In genomic region chr4:119815133-119815792, GRCm38 (mm10) we compare ENCODE assay signal across 8 mouse cellular contexts.
DNase-seq lines count a peak whose midpoint lies in the region; ATAC-seq and TF ChIP-seq lines count a peak whose summit lies in the region.

No protein-coding gene starts in this region.

- intact Hi-C loops in heart, postnatal 25 days (cut with DNase I) = no loop called here

- H3K4me3 ChIP-seq in heart, embryonic 14.5 days (ENCODE audit: control insufficient read depth in 1 of 2, insufficient read depth in 1 of 2, low read depth in 1 of 2, low read length in 2 of 2) = peak overlapping the region; percentile 47 to 61
- H3K4me3 ChIP-seq in bone marrow macrophage, adult 2 months (ENCODE audit: insufficient read depth, low read length) = peak overlapping the region; percentile 21
- peak overlapping the region; percentile 59 for H3K4me3 ChIP-seq in forebrain, embryonic 14.5 days (ENCODE audit: low read depth, low read length)
- H3K4me3 ChIP-seq in liver, embryonic 14.5 days (ENCODE audit: insufficient read depth in 1 of 2, low read depth in 2 of 2, low read length in 2 of 2) = peak overlapping the region in 1 of 2 experiments; percentile 38; a peak in 1 of 4 replicates
- H3K4me3 ChIP-seq in stomach, embryonic 15.5 days (replicated peaks) = peak overlapping the region; percentile 52

- no peaks in the 10 kb centered on the region for H3K27me3 ChIP-seq in heart, embryonic 14.5 days (ENCODE audit: control insufficient read depth, insufficient read depth, low read length)
- no peaks in the 10 kb centered on the region for H3K27me3 ChIP-seq in forebrain, embryonic 14.5 days (replicated peaks; ENCODE audit: control insufficient read depth, insufficient read depth, low read length)
- peaks cover 17% of the 10 kb centered on the region for H3K27me3 ChIP-seq in liver, embryonic 14.5 days (ENCODE audit: control insufficient read depth, insufficient read depth, low read length)
- peaks cover 4% of the 10 kb centered on the region; the same call in 1 of the 2 replicates for H3K27me3 ChIP-seq in stomach, embryonic 15.5 days (replicated peaks)

- peaks cover 13 to 35% of the 10 kb centered on the region in 2 experiments for H3K4me1 ChIP-seq in heart, embryonic 14.5 days (ENCODE audit: control insufficient read depth in 2 of 2, insufficient read depth in 2 of 2, low read length in 2 of 2)
- peaks cover 8% of the 10 kb centered on the region for H3K4me1 ChIP-seq in bone marrow macrophage, adult 2 months (ENCODE audit: control insufficient read depth, insufficient read depth, low read length)
- H3K4me1 ChIP-seq in forebrain, embryonic 14.5 days (ENCODE audit: control insufficient read depth, insufficient read depth, low read length) = peaks cover 28% of the 10 kb centered on the region
- peaks cover 0 to 2% of the 10 kb centered on the region in 2 experiments; a peak in 1 of 4 replicates for H3K4me1 ChIP-seq in liver, embryonic 14.5 days (replicated peaks; ENCODE audit: control insufficient read depth in 2 of 2, insufficient read depth in 2 of 2, low read length in 1 of 2)
- H3K4me1 ChIP-seq in stomach, embryonic 15.5 days = peaks cover 21% of the 10 kb centered on the region

- TF ChIP-seq EP300 in liver, embryonic 14.5 days (IDR thresholded peaks at IDR 0.05; ENCODE audit: low read depth) = no peak

- TF ChIP-seq CTCF in bone marrow macrophage, adult 2 months (IDR thresholded peaks at IDR 0.05; ENCODE audit: low read depth, low read length) = no peak
- no peak for TF ChIP-seq CTCF in liver, embryonic 14.5 days (IDR thresholded peaks at IDR 0.05; ENCODE audit: low read depth)

- peak overlapping the region; percentile 68 for H3K9ac ChIP-seq in heart, embryonic 14.5 days (ENCODE audit: low read length)
- H3K9ac ChIP-seq in forebrain, embryonic 14.5 days (ENCODE audit: low read length) = peak overlapping the region; percentile 81
- H3K9ac ChIP-seq in liver, embryonic 14.5 days (replicated peaks) = no peak overlapping the region
- H3K9ac ChIP-seq in stomach, embryonic 15.5 days = peak overlapping the region; percentile 22; the same call in 1 of the 2 replicates

- TF ChIP-seq POLR2A in bone marrow macrophage, adult 2 months (IDR thresholded peaks at IDR 0.05; ENCODE audit: borderline replicate concordance, low read depth, low read length) = no peak

- 15% methylated on average over 7 of the region's 7 CpGs for WGBS in heart, embryonic 14.5 days
- 12% methylated on average over 7 of the region's 7 CpGs for WGBS in forebrain, embryonic 14.5 days
- 19% methylated on average over 7 of the region's 7 CpGs for WGBS in liver, embryonic 14.5 days (ENCODE audit: insufficient replicate concordance)
- 11% methylated on average over 7 of the region's 7 CpGs for WGBS in stomach, embryonic 15.5 days

- H3K36me3 ChIP-seq in heart, embryonic 14.5 days (ENCODE audit: control insufficient read depth, insufficient read depth, low read length) = no peaks in the 10 kb centered on the region
- H3K36me3 ChIP-seq in forebrain, embryonic 14.5 days (ENCODE audit: control insufficient read depth, insufficient read depth, low read length) = no peaks in the 10 kb centered on the region
- no peaks in the 10 kb centered on the region for H3K36me3 ChIP-seq in liver, embryonic 14.5 days (replicated peaks; ENCODE audit: control insufficient read depth, insufficient read depth, low read depth)
- H3K36me3 ChIP-seq in stomach, embryonic 15.5 days = no peaks in the 10 kb centered on the region

- no peak overlapping the region for H3K27ac ChIP-seq in heart, embryonic 14.5 days (replicated peaks in 1 of 2; ENCODE audit: control insufficient read depth in 1 of 2, insufficient read depth in 1 of 2, low read depth in 2 of 2, low read length in 2 of 2)
- H3K27ac ChIP-seq in bone marrow macrophage, adult 2 months (ENCODE audit: insufficient read depth, low read depth, low read length) = no peak overlapping the region
- H3K27ac ChIP-seq in forebrain, embryonic 14.5 days (ENCODE audit: low read depth, low read length) = peak overlapping the region; percentile 84
- H3K27ac ChIP-seq in liver, embryonic 14.5 days = no peak overlapping the region
- no peak overlapping the region for H3K27ac ChIP-seq in stomach, embryonic 15.5 days

- peak overlapping the region; percentile 89 for H3K4me2 ChIP-seq in heart, embryonic 14.5 days (ENCODE audit: low read length)
- peak overlapping the region; percentile 78 for H3K4me2 ChIP-seq in forebrain, embryonic 14.5 days (ENCODE audit: low read length)
- H3K4me2 ChIP-seq in liver, embryonic 14.5 days (ENCODE audit: low read depth) = peak overlapping the region; percentile 55
- peak overlapping the region; percentile 82 for H3K4me2 ChIP-seq in stomach, embryonic 15.5 days

- DNase-seq in heart, postnatal 25 days (ENCODE audit: low spot score) = no peak
- DNase-seq in forebrain, embryonic 14.5 days (ENCODE audit: low spot score) = peak; percentile 11
- DNase-seq in liver, embryonic 14.5 days (ENCODE audit: low read depth in 3 of 3, low spot score in 3 of 3) = no peak
- no peak for DNase-seq in adrenal gland, postnatal 25 days

- H3K9me3 ChIP-seq in heart, embryonic 14.5 days (ENCODE audit: control insufficient read depth, low read length) = no peaks in the 10 kb centered on the region
- H3K9me3 ChIP-seq in forebrain, embryonic 14.5 days (replicated peaks; ENCODE audit: control insufficient read depth, low read length) = no peaks in the 10 kb centered on the region
- H3K9me3 ChIP-seq in liver, embryonic 14.5 days (ENCODE audit: control insufficient read depth, low read length) = no peaks in the 10 kb centered on the region
- H3K9me3 ChIP-seq in stomach, embryonic 15.5 days = no peaks in the 10 kb centered on the region

- ATAC-seq in heart, embryonic 14.5 days (ENCODE audit: insufficient number of reproducible peaks, insufficient read depth, low FRiP score, low read depth) = no peak
- ATAC-seq in forebrain, embryonic 14.5 days = 0 out of 2 replicates have a peak, but pooled peaks have one; percentile 8
- no peak for ATAC-seq in liver, embryonic 14.5 days (ENCODE audit: insufficient read depth)
- no peak for ATAC-seq in stomach, embryonic 15.5 days (ENCODE audit: insufficient read depth, low FRiP score, low read depth)
- no peak for ATAC-seq in erythroid progenitor cell, adult 5-6 weeks (replicated peaks; ENCODE audit: low FRiP score, poor library complexity, severe bottlenecking)
